Mouse (Mus musculus): Measurements from ENCODE around the gene Acbd5. TPM values are rescaled to one million over a fixed set of nuclear protein-coding genes. Genes with fewer than 3 reads are reported as not detected.

Gene Acbd5
- polyA plus RNA-seq, 1 experiment, result 35.5 TPM

DNA sequence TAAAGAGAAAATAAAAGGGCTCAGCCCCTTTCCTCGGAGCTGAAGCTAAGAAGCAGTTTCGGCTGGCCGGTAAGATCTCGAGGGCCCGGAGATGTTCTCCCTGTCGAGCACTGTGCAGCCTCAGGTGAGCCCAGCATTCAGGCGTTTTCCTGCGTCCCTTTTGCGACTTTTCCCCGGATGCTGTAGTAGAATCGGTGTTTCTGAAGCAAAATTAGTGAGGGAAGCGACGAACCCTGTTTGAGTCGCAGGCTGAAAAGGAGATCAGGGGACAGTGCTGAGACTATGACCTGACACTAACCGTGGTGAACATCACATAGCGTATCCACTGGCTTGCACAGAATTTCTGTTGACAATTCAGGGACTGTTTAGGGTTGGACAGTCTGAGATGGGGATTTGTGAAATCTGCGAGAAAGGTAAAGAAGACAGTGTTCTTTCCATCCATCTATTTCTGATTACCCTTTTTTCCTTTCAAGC is 88.7 kb downstream of the Acbd5 start:
- peak overlapping the region; percentile 90 for H3K4me3 ChIP-seq (ENCODE audit: low read depth, low read length)
- no peak for TF ChIP-seq EP300 (IDR thresholded peaks at IDR 0.05; ENCODE audit: insufficient read depth, low read depth, low read length)
- TF ChIP-seq POLR2A (IDR thresholded peaks at IDR 0.05; ENCODE audit: insufficient read depth, low read length), result no peak
- TF ChIP-seq CTCF (IDR thresholded peaks at IDR 0.05; ENCODE audit: low read depth, low read length), result no peak
- H3K4me1 ChIP-seq (ENCODE audit: control insufficient read depth, insufficient read depth, low read length), result no peaks in the 10 kb centered on the region
- no peaks in the 10 kb centered on the region for H3K9me3 ChIP-seq (replicated peaks; ENCODE audit: control insufficient read depth, insufficient read depth, low read length, poor library complexity, severe bottlenecking)
- peak overlapping the region; percentile 80 for H3K9ac ChIP-seq (ENCODE audit: low read depth, poor library complexity, severe bottlenecking)
- H3K27me3 ChIP-seq (ENCODE audit: control insufficient read depth, insufficient read depth, low read length, poor library complexity, severe bottlenecking), result no peaks in the 10 kb centered on the region
- H3K36me3 ChIP-seq (ENCODE audit: control insufficient read depth, insufficient read depth, low read length, poor library complexity, severe bottlenecking), result peaks cover 5% of the 10 kb centered on the region; the same call in 1 of the 2 replicates
- peak overlapping the region; percentile 53 for H3K27ac ChIP-seq (ENCODE audit: insufficient read depth, low read length)

Other genes with a start within 250 kb of the Acbd5 start
- 20.2 and 24.1 TPM in 2 replicates for gene Pdss1, start 172.6 kb upstream of the Acbd5 start, polyA plus RNA-seq (2011; ENCODE audit: insufficient read depth, insufficient read length, low read depth, missing spikeins)
- gene Abi1, start 27.9 kb upstream of the Acbd5 start, polyA plus RNA-seq (2011; ENCODE audit: insufficient read depth, insufficient read length, low read depth, missing spikeins), result 103 and 104 TPM in 2 replicates
- 43.9 and 44.5 TPM in 2 replicates for gene Mastl, start 87.9 kb downstream of the Acbd5 start, polyA plus RNA-seq (2011; ENCODE audit: insufficient read depth, insufficient read length, low read depth, missing spikeins)
- gene Yme1l1, start 88.2 kb downstream of the Acbd5 start, polyA plus RNA-seq (2011; ENCODE audit: insufficient read depth, insufficient read length, low read depth, missing spikeins), result 126 and 134 TPM in 2 replicates
- 0.40 TPM in 1 of 2 replicates, not detected in the other for gene 4931423N10Rik, start 139.3 kb downstream of the Acbd5 start, polyA plus RNA-seq (2011; ENCODE audit: insufficient read depth, insufficient read length, low read depth, missing spikeins)

Measured in ES-Bruce4 (cell line).